Mouse (Mus musculus) spleen, adult 2 months (tissue): Measurements from ENCODE around the gene Fv1. TPM values are rescaled to one million over a fixed set of nuclear protein-coding genes. Genes with fewer than 3 reads are reported as not detected.

ENCODE experiments used
- DNase-seq, 2 experiments: peaks; one replicate each; pipeline versions ENCODE4 v3.0.0 to v3.0.0-alpha.2; 2012 to 2021; ENCODE audit warnings: low spot score in 2 of 2, low read depth in 1 of 2
- H3K27ac ChIP-seq: fragments of 200-500 bp; 2 replicates; pipeline ENCODE4 v1.5.1; 2012; ENCODE audit warnings: low read length, inconsistent platforms; ENCODE audit not compliant: insufficient read depth
- H3K27me3 ChIP-seq: fragments of 200-500 bp; 2 replicates; pipeline ENCODE4 v1.6.1; 2012; ENCODE audit warnings: mild to moderate bottlenecking, moderate library complexity, low read length, inconsistent platforms; ENCODE audit not compliant: control insufficient read depth, insufficient read depth
- H3K36me3 ChIP-seq: fragments of 200-500 bp; 2 replicates; pipeline ENCODE4 v1.6.1; 2012; ENCODE audit warnings: mild to moderate bottlenecking, low read length, inconsistent platforms; ENCODE audit not compliant: control insufficient read depth, insufficient read depth
- H3K4me1 ChIP-seq: fragments of 200-500 bp; 2 replicates; pipeline ENCODE4 v1.6.1; 2011; ENCODE audit warnings: inconsistent platforms; ENCODE audit not compliant: control insufficient read depth, insufficient read depth, insufficient read length
- H3K4me3 ChIP-seq: fragments of 200-500 bp; 2 replicates; pipeline ENCODE4 v1.5.1; 2011; ENCODE audit warnings: mild to moderate bottlenecking, inconsistent platforms; ENCODE audit not compliant: insufficient read depth, insufficient read length; ENCODE audit errors: extremely low read depth
- CTCF ChIP-seq: fragments of 200-500 bp; IDR thresholded peaks from 2 replicates; pipeline ENCODE4 v1.5.1; 2011; ENCODE audit warnings: mild to moderate bottlenecking, inconsistent platforms; ENCODE audit not compliant: insufficient read depth, insufficient read length, insufficient replicate concordance; ENCODE audit errors: extremely low read depth
- POLR2A ChIP-seq: fragments of 200-500 bp; IDR thresholded peaks from 2 replicates; pipeline ENCODE4 v1.6.1; 2011; ENCODE audit warnings: low read depth, low read length, inconsistent platforms
- WGBS: fragments of 180-500 bp; shearing (Covaris S2); methylation state at CpG from one replicate; pipeline ENCODE4 v1.1.7; 2018; 5-methylcytosine and 5-hydroxymethylcytosine counted together
- polyA plus RNA-seq: library from polyadenylated mRNA; depleted of rRNA; stranded (reverse); fragments of >200 nt; gene quantifications from 2 replicates; pipeline ENCODE4 v1.2.3, GENCODE M21; 2012

Fv1 gene
- polyA plus RNA-seq, 1 experiment, result 0.64 TPM

DNA sequence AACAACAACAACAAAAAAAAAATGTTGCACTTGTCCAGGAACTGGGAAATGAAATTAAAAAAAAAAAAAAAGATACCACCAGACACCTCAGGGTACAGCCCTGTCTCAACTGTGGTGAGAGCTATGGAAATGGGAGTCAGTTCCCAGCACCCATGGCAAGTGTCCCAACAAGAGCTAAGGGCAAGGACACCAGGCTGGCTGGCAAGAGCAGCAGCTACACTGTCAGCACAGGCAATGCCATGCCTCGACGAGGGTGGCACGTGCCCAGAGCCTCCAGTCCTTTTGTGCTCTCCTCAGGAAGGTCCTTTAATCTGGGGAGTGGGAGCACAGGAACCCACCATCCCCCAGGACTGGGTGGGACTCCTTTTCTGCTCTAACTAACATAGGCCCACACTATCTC lies 15.4 kb downstream of the Fv1 start:
- peaks cover 37% of the 10 kb centered on the region for H3K36me3 ChIP-seq
- no peak for TF ChIP-seq POLR2A
- TF ChIP-seq CTCF, result no peak
- WGBS, result 96% methylated on average over 3 of the region's 3 CpGs
- H3K4me1 ChIP-seq, result no peaks in the 10 kb centered on the region
- H3K27ac ChIP-seq, result no peak overlapping the region
- H3K27me3 ChIP-seq, result no peaks in the 10 kb centered on the region
- H3K4me3 ChIP-seq, result no peak overlapping the region
- no peak for DNase-seq

- Histone ChIP-seq H3K4me1 (no peaks in the 10 kb centered on the region), H3K27ac (no peak overlapping the region), H3K4me3 (no peak overlapping the region), H3K36me3 (peaks cover 41% of the 10 kb centered on the region), H3K27me3 (no peaks in the 10 kb centered on the region)
- DNase-seq, result no peak
- 95% methylated on average over 12 of the region's 12 CpGs for WGBS
- TF ChIP-seq CTCF (no peak), POLR2A (no peak)
These were observed 17.4 kb downstream of the Fv1 start for GRCm38 (mm10) chr4:147886158-147886557.

GRCm38 (mm10) chr4:147887277-147887676 lies 18.5 kb downstream of the Fv1 start:
- no peak for DNase-seq
- H3K36me3 ChIP-seq, result peaks cover 40% of the 10 kb centered on the region
- H3K27ac ChIP-seq, result no peak overlapping the region
- H3K4me3 ChIP-seq, result no peak overlapping the region
- WGBS, result 95% methylated on average over 7 of the region's 7 CpGs
- H3K27me3 ChIP-seq, result no peaks in the 10 kb centered on the region
- no peak for TF ChIP-seq CTCF
- TF ChIP-seq POLR2A, result no peak
- H3K4me1 ChIP-seq, result no peaks in the 10 kb centered on the region

GRCm38 (mm10) chr4:147888237-147888636 lies 19.5 kb downstream of the Fv1 start:
- Histone ChIP-seq H3K27me3 (no peaks in the 10 kb centered on the region), H3K4me1 (no peaks in the 10 kb centered on the region), H3K36me3 (peaks cover 33% of the 10 kb centered on the region), H3K4me3 (no peak overlapping the region), H3K27ac (no peak overlapping the region)
- 88% methylated on average over 4 of the region's 4 CpGs for WGBS
- no peak for TF ChIP-seq CTCF
- no peak for TF ChIP-seq POLR2A
- DNase-seq, result no peak

- Histone ChIP-seq H3K27ac (no peak overlapping the region), H3K27me3 (no peaks in the 10 kb centered on the region), H3K4me1 (no peaks in the 10 kb centered on the region), H3K4me3 (no peak overlapping the region), H3K36me3 (peaks cover 31% of the 10 kb centered on the region)
- no peak for DNase-seq
- 92% methylated on average over 6 of the region's 6 CpGs for WGBS
- no peak for TF ChIP-seq POLR2A
- TF ChIP-seq CTCF, result no peak
These were observed 21.6 kb downstream of the Fv1 start for GRCm38 (mm10) chr4:147890341-147890740.

DNA sequence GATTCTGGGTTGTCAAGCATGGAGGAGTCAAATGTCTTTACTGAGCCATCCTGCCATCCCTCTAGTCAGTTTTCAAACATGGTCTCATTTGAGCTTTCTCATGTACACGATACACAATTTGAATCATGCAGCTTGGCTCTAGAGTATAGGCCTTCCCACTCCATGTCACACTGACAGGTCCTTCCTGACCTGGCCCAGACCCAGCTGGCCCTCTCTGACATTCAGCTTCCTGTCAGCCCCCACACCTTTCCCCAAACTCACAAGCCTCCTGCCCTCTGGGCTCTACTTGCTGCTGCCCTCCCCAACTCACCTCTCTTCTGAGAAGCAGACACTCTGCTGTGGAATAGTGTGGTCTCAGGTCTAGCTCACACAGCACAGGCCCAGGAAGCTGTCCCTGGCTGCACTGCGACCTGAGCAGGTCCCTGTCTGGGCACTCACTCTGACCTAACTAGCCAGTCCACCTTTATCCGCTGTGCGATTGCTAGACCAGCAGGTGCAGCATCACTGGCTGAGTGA lies 27.1 kb downstream of the Fv1 start:
- peaks cover 28% of the 10 kb centered on the region for H3K36me3 ChIP-seq
- 78% methylated on average over 4 of the region's 4 CpGs for WGBS
- no peak for TF ChIP-seq POLR2A
- TF ChIP-seq CTCF, result no peak

DNA sequence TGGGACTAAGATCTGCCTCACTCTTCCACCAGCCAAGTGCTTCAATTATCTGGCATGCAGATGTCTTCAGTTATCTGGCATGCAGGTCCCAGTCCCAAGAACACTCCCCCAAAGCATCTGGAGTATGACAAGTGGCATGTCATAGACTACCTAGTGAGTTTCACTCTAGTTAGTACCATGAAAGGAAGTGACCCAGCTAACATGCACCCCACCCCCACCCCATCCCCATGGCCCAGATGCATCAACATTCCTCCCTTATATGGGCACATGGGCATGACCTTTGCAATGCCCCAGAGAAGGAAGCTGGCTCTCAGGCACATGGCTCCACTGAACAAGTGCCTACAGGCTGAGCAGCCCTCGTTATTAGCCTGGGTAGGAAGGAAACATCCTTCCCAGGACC lies 27.6 kb downstream of the Fv1 start:
- no peak overlapping the region for H3K4me3 ChIP-seq
- 65% methylated on average over 1 of the region's 1 CpGs for WGBS
- TF ChIP-seq POLR2A, result no peak
- TF ChIP-seq CTCF, result no peak

More for the DNA sequence above, 27.1 kb downstream of the Fv1 start:
- no peaks in the 10 kb centered on the region for H3K27me3 ChIP-seq
- no peak overlapping the region for H3K4me3 ChIP-seq
- no peaks in the 10 kb centered on the region for H3K4me1 ChIP-seq
- no peak overlapping the region for H3K27ac ChIP-seq
- no peak for DNase-seq

More for the DNA sequence above, 27.6 kb downstream of the Fv1 start:
- no peaks in the 10 kb centered on the region for H3K4me1 ChIP-seq
- H3K36me3 ChIP-seq, result peaks cover 28% of the 10 kb centered on the region
- no peak overlapping the region for H3K27ac ChIP-seq
- DNase-seq, result no peak
- H3K27me3 ChIP-seq, result no peaks in the 10 kb centered on the region
